8 mouse cellular contexts compared by ENCODE assay signal in genomic region chr3:134199892-134200291, GRCm38 (mm10). TPM values are rescaled to one million over a fixed set of nuclear protein-coding genes. Genes with fewer than 3 reads are reported as not detected.
DNase-seq lines count a peak whose midpoint lies in the region; ATAC-seq and TF ChIP-seq lines count a peak whose summit lies in the region.
"Had no signal": no experiment of that assay in that cellular context is flagged by ENCODE, and none has a peak within 500 bp of the region (broad histone marks: within the 10 kb centered on the region; RNA-seq: fewer than 3 reads in every experiment).

No protein-coding gene starts in this region.

- no peak for TF ChIP-seq CTCF in lung, adult 2 months (IDR thresholded peaks at IDR 0.05; ENCODE audit: insufficient read depth, low read length)

- peaks cover 3% of the 10 kb centered on the region for H3K4me1 ChIP-seq in lung, adult 2 months (ENCODE audit: control insufficient read depth, insufficient read depth, low read length)

- H3K4me3 ChIP-seq in lung, adult 2 months (replicated peaks; ENCODE audit: extremely low read depth, low read depth, low read length), result peak overlapping the region; percentile 24

- no peak for DNase-seq in lung, adult 2 months
- no peak for DNase-seq in lung, adult 18-20 months
- DNase-seq in heart, adult 18-20 months, result peak; percentile 17 to 52
- peak; percentile 22 for DNase-seq in heart, postnatal 4 days
- no peak for DNase-seq in left cerebral cortex, postnatal 10 days (ENCODE audit: extremely low spot score in 1 of 2, low spot score in 2 of 2)
- no peak for DNase-seq in natural killer cell, adult 2 months (ENCODE audit: low spot score in 2 of 2)

- TF ChIP-seq POLR2A in lung, adult 2 months (IDR thresholded peaks at IDR 0.05; ENCODE audit: borderline replicate concordance, extremely low read depth, low read depth, low read length), result no peak

- intact Hi-C loops in left cerebral cortex, postnatal 10 days (cut with DNase I), result loop anchor here (10.0 kb wide), 1 partner anchor 325 kb away; no protein-coding TSS in a partner anchor

- WGBS in lung, adult 2 months, result 5% methylated on average over 9 of the region's 9 CpGs

- ATAC-seq in megakaryocyte-erythroid progenitor cell, adult 5-6 weeks (replicated peaks; ENCODE audit: low FRiP score, low TSS enrichment, poor library complexity, severe bottlenecking), result peak; percentile 70
- ATAC-seq: Patski had no signal

RNA-seq across cellular contexts. Expression of gene Cxxc4, which starts 36.4 kb away (rescaled TPM):
- 0.67 and 0.74 TPM in 2 replicates for polyA plus RNA-seq in lung, adult 2 months (2012; rRNA removed)
- total RNA-seq in heart, adult 18-20 months (2021), result 1 to 10 TPM; 2.4 to 3.6 TPM
- 1 to 10 TPM; 2.7 to 3.0 TPM for total RNA-seq in heart, postnatal 4 days (2021)
- total RNA-seq in megakaryocyte-erythroid progenitor cell, adult 5-6 weeks (2014; fragmentation: Nextera tagmentation), result not detected in 2 replicates
- total RNA-seq in megakaryocyte-erythroid progenitor cell, adult 5-6 weeks (2017), result not detected in 2 replicates
- total RNA-seq in left cerebral cortex, postnatal 10 days (2021), result 10 to 100 TPM; 34.5 to 37.7 TPM

Comparison
In these comparisons a context has a peak if more than half of its experiments do, and no peak if none do; other contexts are left out.
1. DNase-seq: peak in heart, adult 18-20 months (2 of 2) and heart, postnatal 4 days (single experiment); none in lung, adult 2 months (single experiment), lung, adult 18-20 months (0 of 2), left cerebral cortex, postnatal 10 days (0 of 2) and natural killer cell, adult 2 months (0 of 2).
2. RNA of gene Cxxc4, which starts 36.4 kb away (total RNA-seq): 34.5 to 37.7 TPM in left cerebral cortex, postnatal 10 days; 2.4 to 3.6 TPM in heart, adult 18-20 months, 2.7 to 3.0 TPM in heart, postnatal 4 days and not detected in megakaryocyte-erythroid progenitor cell, adult 5-6 weeks; every median in the first group is over 4 times any median in the second.